In genomic region chr19:25374926-25375325, GRCm38 (mm10) we compare ENCODE assay signal across 8 mouse cellular contexts.
DNase-seq lines count a peak whose midpoint lies in the region; ATAC-seq lines count a peak whose summit lies in the region.

No protein-coding gene starts in this region.

- peak; percentile 39 for DNase-seq in embryo, embryonic 10 days (ENCODE audit: low spot score)
- DNase-seq in embryo, embryonic 10.5 days (ENCODE audit: low spot score), result no peak
- DNase-seq in cerebellum, adult 11 months, result peak; percentile 23
- DNase-seq in gastrocnemius, postnatal 10 days, result peak; percentile 65
- DNase-seq in hindbrain, embryonic 14.5 days (ENCODE audit: low spot score), result no peak
- DNase-seq in skeletal muscle tissue, adult 2 months (ENCODE audit: low read depth, low spot score), result peak; percentile 58
- no peak for DNase-seq in left cerebral cortex, postnatal 36 days (ENCODE audit: low spot score in 2 of 2)

- H3K9me3 ChIP-seq in hindbrain, embryonic 14.5 days (ENCODE audit: control insufficient read depth, low read length), result no peaks in the 10 kb centered on the region
- H3K9me3 ChIP-seq in limb, embryonic 15.5 days, result no peaks in the 10 kb centered on the region

- H3K36me3 ChIP-seq in hindbrain, embryonic 14.5 days (replicated peaks; ENCODE audit: control insufficient read depth, insufficient read depth), result no peaks in the 10 kb centered on the region
- H3K36me3 ChIP-seq in limb, embryonic 15.5 days, result no peaks in the 10 kb centered on the region

- peak; percentile 53; the same call in 1 of the 2 replicates for ATAC-seq in hindbrain, embryonic 14.5 days (ENCODE audit: low FRiP score)
- 0 out of 2 replicates have a peak, but pooled peaks have one; percentile 44 for ATAC-seq in limb, embryonic 15.5 days (ENCODE audit: insufficient number of reproducible peaks, low FRiP score, low TSS enrichment, low read depth)

- H3K4me1 ChIP-seq in hindbrain, embryonic 14.5 days (replicated peaks; ENCODE audit: control insufficient read depth, insufficient read depth, low read length), result peaks cover 17% of the 10 kb centered on the region; the same call in 1 of the 2 replicates
- peaks cover 34% of the 10 kb centered on the region for H3K4me1 ChIP-seq in limb, embryonic 15.5 days

- H3K4me2 ChIP-seq in hindbrain, embryonic 14.5 days (replicated peaks), result no peak overlapping the region
- 0 out of 2 replicates have a peak overlapping the region, but pooled peaks have one; percentile 8 for H3K4me2 ChIP-seq in limb, embryonic 15.5 days

- WGBS in hindbrain, embryonic 14.5 days, result 3% methylated on average over 12 of the region's 12 CpGs
- WGBS in limb, embryonic 15.5 days, result 7% methylated on average over 12 of the region's 12 CpGs

- intact Hi-C loops in left cerebral cortex, postnatal 36 days (cut with DNase I), result no loop called here

- peak overlapping the region; percentile 48; the same call in 1 of the 2 replicates for H3K27ac ChIP-seq in hindbrain, embryonic 14.5 days
- H3K27ac ChIP-seq in limb, embryonic 15.5 days, result peak overlapping the region; percentile 83

- H3K9ac ChIP-seq in hindbrain, embryonic 14.5 days, result no peak overlapping the region
- H3K9ac ChIP-seq in limb, embryonic 15.5 days, result no peak overlapping the region

- no peak overlapping the region for H3K4me3 ChIP-seq in hindbrain, embryonic 14.5 days (replicated peaks; ENCODE audit: low read length)
- no peak overlapping the region for H3K4me3 ChIP-seq in limb, embryonic 15.5 days

- H3K27me3 ChIP-seq in hindbrain, embryonic 14.5 days (ENCODE audit: control insufficient read depth, insufficient read depth, low read length), result no peaks in the 10 kb centered on the region
- no peaks in the 10 kb centered on the region for H3K27me3 ChIP-seq in limb, embryonic 15.5 days

Comparison
In these comparisons a context has a peak if more than half of its experiments do, and no peak if none do; other contexts are left out.
1. DNase-seq: peak in embryo, embryonic 10 days (single experiment), cerebellum, adult 11 months (single experiment), gastrocnemius, postnatal 10 days (single experiment) and skeletal muscle tissue, adult 2 months (single experiment); none in embryo, embryonic 10.5 days (single experiment), hindbrain, embryonic 14.5 days (single experiment) and left cerebral cortex, postnatal 36 days (0 of 2).